Mouse (Mus musculus) frontal cortex, adult 2 months (tissue): Measurements from ENCODE around the gene Rnf166. TPM values are rescaled to one million over a fixed set of nuclear protein-coding genes. Genes with fewer than 3 reads are reported as not detected.

Source experiments
- DNase-seq, 2 experiments: peaks; one replicate each; pipeline ENCODE4 v3.0.0; 2022; ENCODE audit warnings: low spot score in 1 of 2; ENCODE audit errors: extremely low spot score in 1 of 2
- polyA plus RNA-seq: library from polyadenylated mRNA; depleted of rRNA; stranded (reverse); fragments of >200 nt; gene quantifications from 2 replicates; pipeline ENCODE4 v1.2.3, GENCODE M21; 2012; rRNA removed

Rnf166 gene
- polyA plus RNA-seq, result 62.3 and 86.3 TPM in 2 replicates

DNA sequence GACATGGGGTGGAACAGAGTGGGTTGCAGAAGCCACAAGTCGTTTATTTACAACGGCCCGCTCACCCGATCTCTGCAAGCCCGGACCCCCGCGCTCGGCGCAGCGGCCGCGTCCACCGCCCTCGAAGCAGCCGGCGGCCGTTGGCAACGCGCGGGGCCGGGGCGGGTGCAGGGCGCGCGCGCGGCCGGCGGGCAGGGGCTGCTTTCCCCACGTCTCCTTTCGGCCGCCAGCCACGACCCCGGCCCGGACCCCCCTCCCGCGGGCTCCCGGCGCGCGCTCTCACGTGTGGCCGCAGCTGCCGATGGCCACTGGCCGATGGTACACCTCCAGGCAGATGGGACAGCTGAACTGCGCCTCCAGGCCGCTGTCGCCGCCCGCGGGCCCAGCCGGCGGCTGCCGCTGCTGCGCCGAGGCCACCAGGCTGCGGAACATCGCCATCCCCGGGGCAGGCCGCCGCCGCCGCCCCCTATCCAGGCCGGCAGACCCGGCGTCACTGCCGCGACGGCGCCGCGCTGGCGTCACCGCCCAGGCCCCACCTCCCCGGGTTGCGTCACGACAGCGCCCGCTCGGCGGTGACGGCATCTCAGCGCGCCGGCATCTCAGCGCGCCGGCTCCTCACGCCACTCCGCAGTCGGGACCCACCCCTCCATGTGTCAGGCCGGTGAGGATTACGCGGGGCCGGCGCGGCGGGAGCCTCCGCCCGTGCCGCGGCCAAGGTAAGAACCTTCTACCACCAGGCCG lies at the start of gene Rnf166, which contains the start of gene Ctu2:
Rnf166 (minus strand) TSS at position 485 of the 741 bp plus-strand sequence.
Ctu2 (plus strand) TSS at position 564 of the 741 bp plus-strand sequence.
- peak; percentile 64 to 93 for DNase-seq

DNA sequence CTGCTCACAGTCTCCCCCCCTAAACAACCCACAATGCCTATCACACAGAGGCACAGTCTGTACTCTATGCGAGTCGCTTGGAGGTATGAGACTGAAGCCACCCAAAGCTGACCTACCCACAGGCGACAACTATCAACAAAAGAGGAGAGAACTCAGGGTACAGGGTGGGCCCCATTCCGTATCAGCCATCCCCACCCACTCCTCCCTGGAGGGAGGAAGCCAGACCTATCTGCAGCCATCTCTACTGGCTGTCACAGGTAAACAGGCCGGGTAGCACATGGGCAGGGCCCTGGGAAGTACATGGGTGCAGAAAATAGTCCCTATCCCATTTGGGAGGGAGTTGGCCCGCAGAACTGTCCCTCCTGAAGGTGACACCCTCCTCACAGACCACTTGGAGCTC lies 49.1 kb upstream of the Rnf166 start:
- no peak for DNase-seq

DNA sequence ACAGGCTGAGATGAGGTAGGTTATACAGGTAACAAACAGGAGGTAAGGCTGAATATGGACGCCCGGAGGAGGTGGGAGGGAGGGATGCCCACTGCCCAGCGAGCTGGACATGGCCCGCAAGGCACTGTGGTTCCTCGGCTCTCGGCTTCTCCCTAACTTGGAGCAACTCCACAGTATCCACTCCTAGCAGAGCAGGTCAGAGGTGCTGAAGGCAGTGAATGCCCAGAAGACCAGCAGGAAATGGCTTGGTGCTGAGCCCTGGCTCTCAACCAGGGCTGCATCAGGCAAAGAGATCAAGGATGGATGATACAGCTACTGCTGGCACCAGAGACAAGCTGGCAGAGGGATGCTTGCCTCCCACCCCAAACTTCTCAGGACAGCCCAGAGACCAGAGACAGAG lies 48.6 kb upstream of the Rnf166 start:
- no peak for DNase-seq

GRCm38 (mm10) chr8:122523652-122524360 lies 47.9 kb upstream of the Rnf166 start:
- DNase-seq, result peak in 1 of 2 experiments; percentile 43

DNA sequence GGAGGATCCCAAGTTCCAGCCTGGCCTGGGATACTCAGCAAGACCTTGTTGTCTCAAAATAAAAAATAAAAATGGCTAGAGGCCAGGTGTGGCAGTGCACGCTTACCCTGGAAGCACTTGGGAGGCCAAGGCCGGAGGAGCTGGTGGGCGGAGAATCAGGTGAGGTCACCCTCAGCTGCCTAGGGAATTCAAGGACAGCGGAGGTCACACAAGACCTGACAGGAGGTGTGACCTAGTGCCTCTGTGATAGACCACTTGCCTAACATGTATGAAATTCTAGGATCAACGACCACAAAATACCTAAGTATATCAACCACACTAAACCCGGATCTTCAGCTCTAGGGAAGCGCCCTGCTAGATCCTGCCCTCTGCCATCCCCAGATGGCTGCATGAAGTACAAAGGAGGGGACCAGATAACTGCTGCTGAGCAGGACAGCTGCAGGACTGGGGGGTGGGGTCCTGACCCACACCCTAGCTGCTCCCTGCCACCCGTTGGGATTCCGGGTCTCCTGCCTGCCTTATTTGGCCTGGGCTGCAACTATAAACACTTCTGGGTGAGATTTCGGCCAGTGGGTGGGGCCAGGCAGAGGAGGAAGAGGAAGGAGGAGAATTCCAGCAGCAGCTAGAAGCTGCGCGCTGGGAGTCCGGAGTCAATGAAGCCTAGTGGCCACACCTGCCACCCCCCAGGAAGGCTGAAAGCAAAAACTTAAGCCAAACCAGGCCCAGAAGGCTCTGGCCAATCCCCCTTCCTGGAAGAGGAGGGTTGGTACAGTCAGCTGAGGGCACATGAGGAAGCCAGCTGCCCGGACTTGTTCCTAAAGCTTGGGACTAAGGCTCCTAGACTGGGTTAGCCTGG lies 47.2 kb upstream of the Rnf166 start:
- no peak for DNase-seq

- no peak for DNase-seq
Measured at GRCm38 (mm10) chr8:122520611-122521010, 44.7 kb upstream of the Rnf166 start.

- DNase-seq, result no peak
Measured at GRCm38 (mm10) chr8:122517541-122518190, 41.8 kb upstream of the Rnf166 start.

DNA sequence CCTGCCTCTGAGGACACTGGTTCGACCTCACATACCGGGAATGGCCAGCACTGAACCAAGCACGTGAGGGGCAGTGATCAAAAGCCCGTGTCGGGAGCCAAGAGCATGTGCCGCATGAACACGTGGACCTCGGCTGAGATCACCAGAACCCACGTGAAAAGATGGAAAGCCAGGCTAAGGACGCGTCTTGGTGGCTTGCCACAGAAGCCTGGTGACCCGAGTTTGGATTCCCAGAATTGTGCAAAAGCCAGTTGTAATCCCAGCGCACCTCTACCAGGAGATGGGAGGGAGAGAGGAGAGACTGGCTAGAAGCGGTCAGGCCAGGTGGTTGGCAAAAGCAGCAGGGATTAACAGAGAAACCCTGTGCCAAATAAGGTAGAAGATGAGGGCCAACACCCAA lies 39.8 kb upstream of the Rnf166 start:
- no peak for DNase-seq

GRCm38 (mm10) chr8:122512392-122512791 lies 36.5 kb upstream of the Rnf166 start:
- no peak for DNase-seq

- DNase-seq, result no peak
Measured at GRCm38 (mm10) chr8:122511552-122511951, 35.7 kb upstream of the Rnf166 start.

- peak in 1 of 2 experiments; percentile 86 for DNase-seq
Measured at GRCm38 (mm10) chr8:122500856-122501255, 25.0 kb upstream of the Rnf166 start.

GRCm38 (mm10) chr8:122497912-122498311 lies 22.0 kb upstream of the Rnf166 start:
- DNase-seq, result no peak

DNA sequence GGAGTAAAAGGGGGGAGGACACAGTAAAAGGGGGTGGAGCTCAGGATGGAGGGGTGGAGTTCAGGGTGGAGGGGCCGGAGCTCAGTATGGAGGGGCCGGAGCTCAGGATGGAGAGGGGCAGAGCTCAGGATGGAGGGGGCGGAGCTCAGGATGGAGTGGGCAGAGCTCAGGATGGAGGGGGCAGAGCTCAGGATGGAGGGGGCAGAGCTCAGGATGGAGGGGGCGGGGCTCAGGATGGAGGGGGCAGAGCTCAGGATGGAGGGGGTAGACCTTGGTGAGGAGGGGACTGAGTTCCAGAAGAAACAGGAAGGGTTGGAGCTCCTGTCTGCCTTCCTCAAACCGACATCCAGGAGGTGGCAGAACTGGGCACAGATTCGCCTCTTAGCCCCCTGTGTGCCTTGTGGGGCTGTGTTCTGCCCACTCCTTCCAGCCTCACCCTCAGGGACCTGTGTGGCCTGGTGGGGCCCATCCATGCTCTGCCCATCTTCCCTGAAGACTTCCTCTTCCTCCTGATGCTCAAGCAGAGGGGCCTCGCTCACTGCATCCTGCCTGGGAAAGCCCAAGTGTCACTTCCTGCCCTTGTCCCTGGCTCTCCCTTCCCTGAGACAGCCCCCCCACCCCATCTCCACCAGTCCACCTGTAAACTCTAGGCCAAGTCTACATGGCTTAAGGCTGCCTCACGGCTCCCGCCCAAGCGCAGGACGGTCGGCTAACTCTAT lies 21.3 kb upstream of the Rnf166 start:
- no peak for DNase-seq

- no peak for DNase-seq
Measured at GRCm38 (mm10) chr8:122488387-122488786, 12.5 kb upstream of the Rnf166 start.

GRCm38 (mm10) chr8:122484831-122485230 lies 9.0 kb upstream of the Rnf166 start:
- DNase-seq, result no peak

DNA sequence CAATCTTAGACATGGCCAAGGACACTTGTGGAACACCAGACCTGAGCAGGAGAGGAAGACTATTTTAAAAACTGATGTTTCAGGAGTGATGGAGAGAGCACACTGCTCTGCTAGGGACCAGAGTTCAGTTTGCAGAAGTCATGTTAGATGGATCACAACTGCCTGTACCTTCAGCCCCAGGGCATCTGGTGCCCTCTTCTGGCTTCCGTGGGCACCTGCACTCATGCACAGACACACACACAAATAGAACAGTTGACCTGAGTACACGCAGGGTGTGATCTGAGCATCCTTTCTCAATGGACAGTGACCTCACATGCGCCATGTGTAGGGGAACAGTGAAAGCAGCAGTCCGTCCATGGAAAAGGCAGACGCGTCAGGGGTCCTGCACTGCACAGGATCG lies 8.0 kb upstream of the Rnf166 start:
- DNase-seq, result no peak

- DNase-seq, result no peak
Measured at GRCm38 (mm10) chr8:122482448-122482847, 6.6 kb upstream of the Rnf166 start.

DNA sequence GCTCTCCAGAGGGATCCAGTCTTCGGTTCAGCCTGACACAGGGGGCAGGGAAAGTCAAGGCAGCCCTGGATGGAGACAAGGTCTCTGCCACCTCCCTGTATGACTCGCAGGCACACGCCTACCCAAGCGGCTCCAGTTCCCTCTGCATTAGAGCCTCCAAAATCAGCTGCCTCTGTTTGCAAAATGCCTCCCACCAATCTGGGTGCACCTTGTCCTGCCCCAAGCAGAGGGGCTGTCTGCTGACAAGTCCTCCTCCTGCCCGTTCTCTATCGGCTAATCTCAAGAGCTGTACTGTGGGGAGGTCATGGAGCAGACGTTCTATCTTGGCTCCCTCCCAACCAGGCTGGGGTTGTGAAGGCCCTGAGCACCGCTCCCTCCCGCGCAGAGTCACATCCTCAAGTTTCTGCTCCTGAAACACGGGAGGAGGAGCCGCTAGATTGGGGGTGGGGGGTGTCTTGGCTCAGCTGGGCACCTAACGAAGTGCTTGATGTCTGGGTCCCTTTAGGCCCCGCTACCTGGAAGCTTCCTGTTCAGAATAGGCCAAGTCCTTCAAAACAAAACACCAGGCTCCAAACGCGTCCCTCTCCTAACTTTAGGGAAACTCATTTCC lies 808 bp downstream of the Rnf166 start:
- peak in 1 of 2 experiments; percentile 56 for DNase-seq

DNA sequence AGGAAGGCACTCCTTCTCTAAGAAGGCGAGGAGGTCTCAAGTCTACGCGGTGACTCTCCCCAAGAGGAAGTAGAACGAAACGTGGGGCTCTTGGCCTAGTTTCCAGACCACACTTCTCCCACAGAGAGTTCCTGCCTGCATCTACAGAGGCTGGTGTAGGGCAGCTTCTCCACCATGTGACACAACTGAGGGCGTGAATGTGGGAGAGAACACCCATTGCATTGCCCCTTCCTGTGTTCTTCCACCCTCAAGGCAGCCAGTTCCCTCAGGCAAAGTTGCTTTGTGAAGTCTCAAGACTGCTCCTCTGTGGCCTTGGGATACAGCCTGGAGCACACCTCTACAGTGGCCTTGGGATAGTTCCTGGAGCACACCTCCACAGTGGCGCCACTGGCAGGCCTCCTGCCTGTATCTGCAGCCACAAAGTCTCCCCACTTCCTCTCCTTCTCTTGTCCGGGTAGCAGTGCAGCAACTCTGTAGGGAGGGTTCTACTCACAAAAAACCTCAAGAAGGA lies 1.9 kb downstream of the Rnf166 start:
- no peak for DNase-seq
